Mouse (Mus musculus) stomach, embryonic 14.5 days (tissue): ENCODE data around the gene Cntrob. TPM values are rescaled to one million over a fixed set of nuclear protein-coding genes. Genes with fewer than 3 reads are reported as not detected.
"Not testable (repeated sequence)": the region's sequence is repeated elsewhere in the genome, so short reads cannot be mapped to it uniquely, and the experiment has no call there.

ENCODE experiments used
- ATAC-seq: fragments of 200-750 bp; cut with Nextera tagmentation; 2 replicates; pipeline ENCODE4 v1.8.0; 2017; ENCODE audit warnings: low read depth, moderate TSS enrichment; ENCODE audit not compliant: insufficient number of reproducible peaks, insufficient read depth, low FRiP score
- H3K27ac ChIP-seq: fragments of 300-500 bp; sonication (generic); 2 replicates; pipeline ENCODE4 v1.5.1; 2014; ENCODE audit warnings: mild to moderate bottlenecking, low read length, moderate library complexity, mixed read lengths
- H3K27me3 ChIP-seq: fragments of 300-500 bp; sonication (generic); 2 replicates; pipeline ENCODE4 v1.6.1; 2014; ENCODE audit warnings: low read length, control low read depth, mixed read lengths; ENCODE audit not compliant: control insufficient read depth, insufficient read depth
- H3K36me3 ChIP-seq: fragments of 300-500 bp; sonication (generic); 2 replicates; pipeline ENCODE4 v1.6.1; 2014; ENCODE audit warnings: mild to moderate bottlenecking, control low read depth, low read length, moderate library complexity, mixed read lengths; ENCODE audit not compliant: control insufficient read depth, insufficient read depth
- H3K4me1 ChIP-seq: fragments of 300-500 bp; sonication (generic); 2 replicates; pipeline ENCODE4 v1.6.1; 2014; ENCODE audit warnings: low read length, control low read depth, mixed read lengths; ENCODE audit not compliant: control insufficient read depth, insufficient read depth
- H3K4me2 ChIP-seq: fragments of 300-500 bp; sonication (generic); replicated peaks from 2 replicates; pipeline ENCODE4 v1.6.1; 2014; ENCODE audit warnings: low read depth, low read length, control low read depth
- H3K4me3 ChIP-seq: fragments of 300-500 bp; sonication (generic); 2 replicates; pipeline ENCODE4 v1.5.1; 2014; ENCODE audit warnings: low read depth, low read length, control low read depth
- H3K9ac ChIP-seq: fragments of 300-500 bp; sonication (generic); replicated peaks from 2 replicates; pipeline ENCODE4 v1.6.1; 2014; ENCODE audit warnings: low read depth, mild to moderate bottlenecking, control low read depth, low read length, moderate library complexity, mixed read lengths
- H3K9me3 ChIP-seq: fragments of 300-500 bp; sonication (generic); 2 replicates; pipeline ENCODE4 v1.6.1; 2016; ENCODE audit warnings: low read depth, low read length, control low read depth; ENCODE audit not compliant: control insufficient read depth
- WGBS: fragments of 180-500 bp; shearing (Covaris S2); extraction: QIAGEN DNeasy Blood & Tissue Kit; methylation state at CpG from one replicate; pipeline ENCODE4 v1.1.7; 2014; 5-methylcytosine and 5-hydroxymethylcytosine counted together
- polyA plus RNA-seq: library from polyadenylated mRNA; unstranded; fragments of >200 nt; fragmentation: Nextera tagmentation; extraction: Ambion mirVana; gene quantifications from 2 replicates; pipeline ENCODE4 v1.2.1, GENCODE M21; 2014

The Cntrob gene
- polyA plus RNA-seq, 1 experiment from 2014 or later, result 16.4 TPM

DNA sequence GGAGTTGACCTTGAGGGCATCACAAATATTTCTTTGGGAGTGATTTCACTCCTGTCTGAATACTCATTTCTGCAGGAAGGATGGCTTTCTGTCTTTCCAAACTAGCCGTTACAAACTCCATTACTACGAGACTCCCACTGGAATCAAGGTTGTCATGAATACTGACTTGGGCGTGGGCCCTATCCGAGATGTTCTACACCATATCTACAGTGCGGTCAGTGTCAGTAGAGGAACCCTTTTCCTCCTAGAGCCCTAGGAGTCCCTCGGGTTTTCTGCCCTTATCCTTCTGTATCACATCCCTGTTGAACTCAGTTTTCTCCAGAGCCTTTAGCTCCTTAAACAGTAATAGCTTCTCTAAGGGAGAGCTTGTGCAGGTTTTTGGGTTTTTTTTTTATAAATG lies 1.2 kb upstream of the Cntrob start:
- no peaks in the 10 kb centered on the region for H3K9me3 ChIP-seq
- no peak for ATAC-seq
- peaks cover 3% of the 10 kb centered on the region; the same call in 1 of the 2 replicates for H3K27me3 ChIP-seq
- H3K9ac ChIP-seq, result no peak overlapping the region
- H3K36me3 ChIP-seq, result peaks cover 2% of the 10 kb centered on the region; the same call in 1 of the 2 replicates
- no peak overlapping the region for H3K27ac ChIP-seq
- peak overlapping the region; percentile 88; the same call in 1 of the 2 replicates for H3K4me2 ChIP-seq
- WGBS, result 78% methylated on average over 6 of the region's 6 CpGs
- peaks cover 23% of the 10 kb centered on the region for H3K4me1 ChIP-seq
- peak overlapping the region; percentile 67; the same call in 1 of the 2 replicates for H3K4me3 ChIP-seq

DNA sequence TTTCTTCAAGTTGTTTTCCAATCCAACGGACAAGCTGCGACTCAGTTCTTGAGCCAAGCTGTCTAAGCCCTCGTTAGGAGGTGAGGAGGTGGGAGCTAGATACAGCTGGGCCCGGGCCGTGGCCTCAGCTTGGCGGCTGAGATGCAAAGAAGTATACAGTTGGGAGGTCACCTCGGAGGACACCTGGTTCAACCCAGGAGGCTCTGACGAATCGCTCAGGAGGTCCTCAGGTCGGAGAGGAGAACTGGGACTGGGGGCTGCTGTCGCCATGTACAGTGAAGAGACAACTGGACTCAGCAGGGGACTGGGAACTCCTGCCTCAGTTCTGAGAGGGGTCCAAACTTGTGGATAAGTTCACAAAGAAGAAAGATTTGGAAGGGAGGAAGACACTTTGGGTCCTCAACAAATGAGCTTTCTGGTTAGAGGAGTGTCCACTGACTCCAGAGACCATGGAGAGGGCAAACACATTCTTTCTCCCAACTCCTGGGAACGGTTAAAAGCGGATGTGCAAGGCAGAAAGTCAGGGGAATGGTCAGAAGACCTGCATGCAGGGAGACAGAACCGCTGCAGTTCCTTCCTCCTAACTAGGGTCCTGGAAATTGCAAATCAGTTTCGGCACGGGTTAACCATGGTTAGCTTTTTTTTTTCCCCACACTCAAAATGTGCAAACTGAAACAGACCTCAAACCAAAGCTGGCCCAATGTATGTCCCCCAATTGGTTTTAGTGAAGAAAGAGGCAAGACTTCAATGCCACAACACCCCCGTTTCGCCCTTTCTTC lies 693 bp downstream of the Cntrob start:
- peaks cover 23% of the 10 kb centered on the region for H3K4me1 ChIP-seq
- peaks cover 18% of the 10 kb centered on the region for H3K36me3 ChIP-seq
- peak overlapping the region; percentile 80 for H3K27ac ChIP-seq
- H3K27me3 ChIP-seq, result peaks cover 3% of the 10 kb centered on the region; the same call in 1 of the 2 replicates
- ATAC-seq, result no peak
- WGBS, result 9% methylated on average over 18 of the region's 18 CpGs
- H3K9ac ChIP-seq, result peak overlapping the region; percentile 74
- peak overlapping the region; percentile 67 for H3K4me3 ChIP-seq
- H3K4me2 ChIP-seq, result peak overlapping the region; percentile 70
- no peaks in the 10 kb centered on the region for H3K9me3 ChIP-seq

DNA sequence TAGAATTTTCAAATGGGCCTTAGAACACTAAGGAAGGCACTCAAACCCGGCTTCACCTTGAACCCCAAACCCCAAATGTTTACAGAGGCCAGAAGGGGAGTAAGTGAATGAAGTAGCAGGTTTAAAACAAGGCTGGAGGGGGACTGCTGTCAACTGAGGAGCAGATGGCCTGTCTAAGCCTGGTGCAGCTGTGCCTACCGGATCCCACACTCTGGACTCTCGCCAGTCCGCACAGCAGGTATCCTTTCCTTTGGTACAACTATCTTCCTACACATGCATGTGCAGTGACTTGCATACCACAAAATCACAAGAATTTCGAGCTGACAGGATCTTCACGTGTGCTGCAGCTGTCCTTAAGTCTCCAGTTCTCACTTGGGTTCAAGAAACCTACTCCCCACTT lies 1.6 kb downstream of the Cntrob start:
- H3K9ac ChIP-seq, result no peak overlapping the region

DNA sequence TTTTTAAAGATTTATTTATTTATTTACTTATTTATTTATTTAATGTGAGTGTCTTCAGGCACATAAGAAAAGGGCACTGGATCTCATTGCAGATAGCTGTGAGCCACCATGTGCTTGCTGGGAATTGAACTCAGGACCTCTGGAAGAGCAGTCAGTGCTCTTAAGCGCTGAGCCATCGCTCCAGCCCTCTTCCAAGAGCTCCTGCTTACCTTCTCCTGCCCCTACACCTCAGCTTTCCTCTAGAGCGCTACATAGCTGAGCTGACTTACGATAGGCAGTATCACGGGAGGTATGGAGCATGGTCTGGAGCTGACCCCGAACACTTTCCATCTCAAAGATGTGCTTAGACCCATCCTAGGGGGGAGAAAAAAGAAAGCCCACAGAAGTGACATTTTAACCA lies 2.0 kb downstream of the Cntrob start:
- 89% methylated on average over 6 of the region's 6 CpGs for WGBS
- Histone ChIP-seq H3K27ac (no peak overlapping the region), H3K9me3 (no peaks in the 10 kb centered on the region), H3K9ac (no peak overlapping the region), H3K4me1 (peaks cover 20% of the 10 kb centered on the region), H3K4me2 (peak overlapping the region; percentile 70; the same call in 1 of the 2 replicates), H3K4me3 (no peak overlapping the region), H3K36me3 (peaks cover 24% of the 10 kb centered on the region), H3K27me3 (peaks cover 2% of the 10 kb centered on the region; the same call in 1 of the 2 replicates)
- ATAC-seq, result no peak

More for the DNA sequence above, 1.6 kb downstream of the Cntrob start:
- peaks cover 3% of the 10 kb centered on the region; the same call in 1 of the 2 replicates for H3K27me3 ChIP-seq
- no peak for ATAC-seq
- H3K4me2 ChIP-seq, result peak overlapping the region; percentile 70
- H3K27ac ChIP-seq, result no peak overlapping the region
- H3K36me3 ChIP-seq, result peaks cover 24% of the 10 kb centered on the region
- peaks cover 23% of the 10 kb centered on the region for H3K4me1 ChIP-seq
- 67% methylated on average over 6 of the region's 6 CpGs for WGBS
- H3K4me3 ChIP-seq, result peak overlapping the region; percentile 67
- no peaks in the 10 kb centered on the region for H3K9me3 ChIP-seq

DNA sequence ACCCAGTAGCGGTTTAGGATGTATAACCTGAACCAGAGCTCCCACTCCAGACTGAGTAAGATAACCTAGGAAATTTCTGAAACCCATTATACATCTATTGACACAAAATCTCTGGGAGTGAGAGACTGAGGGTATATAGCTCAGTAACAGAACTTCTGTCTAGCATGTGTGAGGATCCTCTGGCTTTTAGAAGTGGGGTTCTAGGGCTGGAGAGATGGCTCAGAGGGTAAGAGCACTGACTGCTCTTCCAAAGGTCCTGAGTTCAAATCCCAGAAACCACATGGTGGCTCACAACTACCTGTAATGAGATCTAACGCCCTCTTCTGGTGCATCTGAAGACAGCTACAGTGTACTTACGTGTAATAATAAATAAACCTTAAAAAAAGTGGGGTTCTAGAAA lies 5.6 kb downstream of the Cntrob start:
- not testable (repeated sequence) for ATAC-seq
- whole genome bisulfite sequencing, result 87% methylated on average over 3 of the region's 3 CpGs
- H3K36me3 ChIP-seq, result peaks cover 29% of the 10 kb centered on the region

DNA sequence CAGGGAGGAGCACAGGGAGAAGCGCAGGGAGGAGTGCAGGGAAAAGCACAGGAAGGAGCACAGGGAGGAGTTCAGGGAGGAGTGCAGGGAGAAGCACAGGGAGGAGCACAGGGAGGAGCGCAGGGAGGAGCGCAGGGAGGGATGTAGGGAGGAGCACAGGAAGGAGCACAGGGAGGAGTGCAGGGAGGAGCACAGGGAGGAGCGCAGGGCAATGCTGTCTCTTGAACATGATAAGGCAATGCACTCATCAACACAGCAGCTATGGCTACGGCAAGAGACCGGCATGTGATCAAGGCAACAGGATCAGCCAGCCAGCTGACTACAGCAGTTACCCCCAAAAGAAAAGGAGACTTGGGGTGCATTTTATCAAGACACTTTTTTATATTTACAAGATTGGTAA lies 7.2 kb downstream of the Cntrob start:
- peaks cover 36% of the 10 kb centered on the region for H3K36me3 ChIP-seq
- WGBS, result 96% methylated on average over 6 of the region's 6 CpGs

More for the DNA sequence above, 5.6 kb downstream of the Cntrob start:
- H3K27me3 ChIP-seq, H3K4me2 ChIP-seq, H3K9me3 ChIP-seq, H3K9ac ChIP-seq, H3K27ac ChIP-seq, H3K4me3 ChIP-seq: not testable (repeated sequence)
- peaks cover 12% of the 10 kb centered on the region; the same call in 1 of the 2 replicates for H3K4me1 ChIP-seq

DNA sequence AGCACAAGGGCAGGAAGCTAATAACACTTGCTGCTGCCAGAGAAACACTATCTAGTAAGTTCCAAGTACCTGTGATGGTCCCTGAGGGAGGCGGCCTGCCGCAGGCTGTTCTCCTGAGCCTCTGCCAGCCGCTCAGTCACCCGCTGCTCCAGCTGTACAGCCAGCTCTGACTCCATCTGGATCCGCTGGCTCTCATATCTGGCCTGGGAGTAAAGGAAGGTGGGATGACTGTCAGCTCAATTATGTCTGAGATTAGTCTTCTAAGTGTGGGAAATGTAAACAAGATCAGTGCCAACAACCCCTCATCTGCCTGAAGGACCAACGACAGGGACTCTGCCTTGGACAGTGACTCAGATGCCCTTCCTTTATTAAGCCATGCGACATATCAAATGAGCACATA lies 12.3 kb downstream of the Cntrob start:
- Histone ChIP-seq H3K9me3 (no peaks in the 10 kb centered on the region), H3K9ac (no peak overlapping the region), H3K4me3 (no peak overlapping the region), H3K4me1 (no peaks in the 10 kb centered on the region), H3K4me2 (no peak overlapping the region), H3K27ac (no peak overlapping the region), H3K36me3 (peaks cover 58% of the 10 kb centered on the region), H3K27me3 (no peaks in the 10 kb centered on the region)
- 73% methylated on average over 7 of the region's 7 CpGs for WGBS
- no peak for ATAC-seq

More for the DNA sequence above, 7.2 kb downstream of the Cntrob start:
- Histone ChIP-seq H3K9ac (no peak overlapping the region), H3K4me1 (no peaks in the 10 kb centered on the region), H3K4me3 (no peak overlapping the region), H3K27ac (no peak overlapping the region), H3K9me3 (no peaks in the 10 kb centered on the region), H3K4me2 (no peak overlapping the region), H3K27me3 (no peaks in the 10 kb centered on the region)
- no peak for ATAC-seq

DNA sequence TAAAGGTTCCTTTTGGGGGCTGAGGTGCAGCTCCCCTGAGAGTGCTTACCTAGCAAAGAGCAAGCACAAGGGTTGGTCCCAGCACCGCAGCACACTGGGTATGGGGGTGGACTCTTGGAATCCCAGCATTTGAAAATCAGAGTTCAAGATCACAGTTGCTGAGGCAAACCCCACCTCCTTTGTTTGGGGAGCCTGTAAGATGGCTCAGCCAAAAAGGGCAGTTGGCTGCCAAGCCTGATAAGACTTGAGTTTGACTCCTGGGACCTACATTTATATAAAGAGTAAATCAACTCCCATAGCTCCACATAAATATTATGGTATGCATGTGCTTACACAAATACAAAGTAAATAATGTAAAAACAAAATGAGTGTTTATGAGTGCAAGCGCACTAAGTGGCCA lies 17.5 kb downstream of the Cntrob start:
- no peaks in the 10 kb centered on the region for H3K4me1 ChIP-seq
- no peaks in the 10 kb centered on the region for H3K27me3 ChIP-seq
- ATAC-seq, result no peak
- H3K27ac ChIP-seq, result no peak overlapping the region
- no peak overlapping the region for H3K9ac ChIP-seq
- H3K36me3 ChIP-seq, result peaks cover 69% of the 10 kb centered on the region
- 98% methylated on average over 2 of the region's 2 CpGs for WGBS
- no peak overlapping the region for H3K4me2 ChIP-seq
- H3K9me3 ChIP-seq, result no peaks in the 10 kb centered on the region
- H3K4me3 ChIP-seq, result no peak overlapping the region
